Mouse (Mus musculus): ENCODE measurements around the gene Gbp9. TPM values are rescaled to one million over a fixed set of nuclear protein-coding genes. Genes with fewer than 3 reads are reported as not detected.
"Not testable (repeated sequence)": the region's sequence is repeated elsewhere in the genome, so short reads cannot be mapped to it uniquely, and the experiment has no call there.

The Gbp9 gene
- polyA plus RNA-seq (2015; fragmentation: Nextera tagmentation; extraction: Ambion mirVana): 2.1 TPM in 2 replicates

DNA sequence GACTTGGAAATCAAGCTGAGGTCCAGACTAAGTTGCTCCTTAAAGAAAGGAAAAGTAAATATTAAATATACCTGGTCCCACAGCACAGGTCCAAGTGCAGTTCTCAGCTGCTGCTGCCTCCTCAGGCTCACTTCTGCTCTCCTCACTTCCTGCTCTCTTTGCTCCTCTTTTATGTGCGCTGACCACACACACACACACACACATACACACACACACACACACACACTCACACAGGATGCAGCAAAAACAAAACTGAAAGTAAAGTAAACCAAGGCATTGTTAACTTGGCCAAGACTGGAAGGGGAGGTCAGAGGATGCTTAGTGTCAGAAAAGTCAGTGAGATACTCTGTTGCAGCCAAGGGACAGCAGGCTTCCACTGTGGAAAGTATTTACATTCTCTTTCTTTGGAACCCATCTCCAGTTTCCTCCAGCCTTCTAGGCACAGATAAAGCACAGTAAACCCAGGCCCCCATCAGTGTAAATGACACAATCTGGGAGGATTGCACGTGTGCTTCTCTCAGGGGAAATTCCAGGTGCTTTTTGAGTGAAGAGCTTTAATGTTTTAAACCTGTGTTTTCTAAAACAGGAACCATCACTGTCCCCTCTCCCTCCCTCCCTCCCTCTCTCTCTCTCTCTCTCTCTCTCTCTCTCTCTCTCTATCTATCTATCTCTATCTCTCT is at the start of gene Gbp9, which contains the start of the genes Gbp8 and Gbp4:
Gene Gbp9, minus strand, starts transcription at position 131 of the 680 bp plus-strand sequence.
Gene Gbp8, minus strand, starts transcription at position 132 of the 680 bp plus-strand sequence.
Gene Gbp4, minus strand, starts transcription at position 178 of the 680 bp plus-strand sequence.
- 11% methylated on average over 2 of the region's 2 CpGs for WGBS
- DNase-seq (ENCODE audit: low spot score); H3K27ac ChIP-seq (replicated peaks); H3K36me3 ChIP-seq (ENCODE audit: control insufficient read depth, insufficient read depth, low read length); H3K4me3 ChIP-seq (ENCODE audit: low read depth, low read length); H3K9me3 ChIP-seq (ENCODE audit: control insufficient read depth, low read length); H3K4me2 ChIP-seq (replicated peaks; ENCODE audit: low read depth); H3K4me1 ChIP-seq (replicated peaks; ENCODE audit: control insufficient read depth, insufficient read depth); H3K9ac ChIP-seq (ENCODE audit: low read length); H3K27me3 ChIP-seq (ENCODE audit: control insufficient read depth, insufficient read depth, low read length); ATAC-seq (ENCODE audit: low FRiP score, low TSS enrichment): not testable (repeated sequence)

DNA sequence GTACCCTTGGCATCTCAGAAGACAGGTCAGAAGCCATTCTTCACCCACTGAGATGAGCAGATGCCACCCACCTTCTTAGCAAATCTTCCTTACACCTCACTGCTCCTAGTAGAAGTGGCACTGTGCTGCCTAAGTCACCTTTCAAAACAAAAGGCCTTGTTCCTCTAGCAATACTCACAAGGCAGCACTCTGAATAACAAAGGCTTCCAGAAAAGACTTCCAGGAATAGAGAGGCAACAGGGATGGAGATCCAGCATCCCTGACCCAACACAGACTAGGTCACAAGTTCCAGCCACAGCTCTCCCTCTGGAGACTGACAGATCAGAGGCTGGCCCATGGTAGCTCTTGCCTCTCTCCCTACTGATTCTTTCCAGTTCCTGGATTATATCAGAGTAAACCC is 42.1 kb upstream of the Gbp9 start:
- no peaks in the 10 kb centered on the region for H3K4me1 ChIP-seq (replicated peaks; ENCODE audit: control insufficient read depth, insufficient read depth)
- ATAC-seq (ENCODE audit: low FRiP score, low TSS enrichment): no peak
- no peak overlapping the region for H3K27ac ChIP-seq (replicated peaks)
- no peak overlapping the region for H3K9ac ChIP-seq (ENCODE audit: low read length)
- no peak overlapping the region for H3K4me3 ChIP-seq (ENCODE audit: low read depth, low read length)
- no peak overlapping the region for H3K4me2 ChIP-seq (replicated peaks; ENCODE audit: low read depth)
- H3K36me3 ChIP-seq (ENCODE audit: control insufficient read depth, insufficient read depth, low read length): no peaks in the 10 kb centered on the region
- no peaks in the 10 kb centered on the region for H3K9me3 ChIP-seq (ENCODE audit: control insufficient read depth, low read length)
- TF ChIP-seq EP300 (optimal IDR thresholded peaks at IDR 0.05): no peak
- TF ChIP-seq CTCF (IDR thresholded peaks at IDR 0.05; ENCODE audit: low read depth): no peak
- H3K27me3 ChIP-seq (ENCODE audit: control insufficient read depth, insufficient read depth, low read length): no peaks in the 10 kb centered on the region
- no peak for DNase-seq (ENCODE audit: low spot score)

DNA sequence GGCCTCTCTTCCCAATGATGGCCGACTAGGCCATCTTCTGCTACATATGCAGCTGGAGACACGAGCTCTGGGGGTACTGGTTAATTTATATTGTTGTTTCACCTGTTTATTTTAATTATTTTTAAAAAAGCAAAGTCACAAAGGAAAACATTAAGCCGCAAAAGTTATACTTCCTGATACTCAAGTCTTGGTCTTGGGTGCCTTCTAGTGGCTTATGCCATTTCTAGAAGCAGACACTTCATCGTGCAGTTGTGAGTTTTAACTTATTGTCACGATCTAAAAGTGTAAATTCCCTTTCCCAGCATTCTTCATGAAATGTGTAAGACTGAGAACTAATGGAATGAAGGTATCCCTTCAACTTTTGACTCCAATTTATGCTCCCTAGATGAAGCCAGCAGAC is 17.2 kb upstream of the Gbp9 start:
- H3K27ac ChIP-seq (replicated peaks): no peak overlapping the region
- H3K4me1 ChIP-seq (replicated peaks; ENCODE audit: control insufficient read depth, insufficient read depth): no peaks in the 10 kb centered on the region
- WGBS: 85% methylated on average over 5 of the region's 5 CpGs
- H3K27me3 ChIP-seq (ENCODE audit: control insufficient read depth, insufficient read depth, low read length): no peaks in the 10 kb centered on the region
- no peak overlapping the region for H3K4me2 ChIP-seq (replicated peaks; ENCODE audit: low read depth)
- no peaks in the 10 kb centered on the region for H3K9me3 ChIP-seq (ENCODE audit: control insufficient read depth, low read length)
- DNase-seq (ENCODE audit: low spot score): no peak
- H3K4me3 ChIP-seq (ENCODE audit: low read depth, low read length): no peak overlapping the region
- no peaks in the 10 kb centered on the region for H3K36me3 ChIP-seq (ENCODE audit: control insufficient read depth, insufficient read depth, low read length)
- no peak for ATAC-seq (ENCODE audit: low FRiP score, low TSS enrichment)
- H3K9ac ChIP-seq (ENCODE audit: low read length): no peak overlapping the region
- TF ChIP-seq CTCF (IDR thresholded peaks at IDR 0.05; ENCODE audit: low read depth) (no peak), EP300 (optimal IDR thresholded peaks at IDR 0.05) (no peak)

DNA sequence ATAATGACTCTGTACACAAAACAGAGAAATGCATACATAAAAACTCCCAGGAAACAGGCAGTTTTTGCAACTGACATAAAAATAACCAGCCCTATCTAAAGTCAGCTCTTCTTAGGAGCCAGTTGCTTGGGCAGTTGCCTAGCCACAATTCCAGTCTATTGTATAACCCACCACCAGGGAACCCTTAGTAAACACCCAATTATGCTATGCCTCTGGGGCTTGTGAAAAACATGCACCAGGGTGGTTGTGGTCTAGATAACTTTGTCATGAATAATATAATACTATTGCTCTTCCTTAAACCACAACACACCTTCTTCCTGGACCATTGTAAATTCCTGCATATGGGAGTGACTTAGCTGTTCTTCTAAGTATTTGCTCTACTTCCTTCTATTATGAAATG is 14.7 kb upstream of the Gbp9 start:
- no peaks in the 10 kb centered on the region for H3K4me1 ChIP-seq (replicated peaks; ENCODE audit: control insufficient read depth, insufficient read depth)
- H3K4me2 ChIP-seq (replicated peaks; ENCODE audit: low read depth): no peak overlapping the region
- DNase-seq (ENCODE audit: low spot score) (no peak), ATAC-seq (ENCODE audit: low FRiP score, low TSS enrichment) (no peak)
- no peak overlapping the region for H3K27ac ChIP-seq (replicated peaks)
- no peak for TF ChIP-seq EP300 (optimal IDR thresholded peaks at IDR 0.05)
- TF ChIP-seq CTCF (IDR thresholded peaks at IDR 0.05; ENCODE audit: low read depth): no peak
- H3K9ac ChIP-seq (ENCODE audit: low read length): no peak overlapping the region
- H3K27me3 ChIP-seq (ENCODE audit: control insufficient read depth, insufficient read depth, low read length): no peaks in the 10 kb centered on the region
- no peaks in the 10 kb centered on the region for H3K9me3 ChIP-seq (ENCODE audit: control insufficient read depth, low read length)
- no peaks in the 10 kb centered on the region for H3K36me3 ChIP-seq (ENCODE audit: control insufficient read depth, insufficient read depth, low read length)
- no peak overlapping the region for H3K4me3 ChIP-seq (ENCODE audit: low read depth, low read length)

DNA sequence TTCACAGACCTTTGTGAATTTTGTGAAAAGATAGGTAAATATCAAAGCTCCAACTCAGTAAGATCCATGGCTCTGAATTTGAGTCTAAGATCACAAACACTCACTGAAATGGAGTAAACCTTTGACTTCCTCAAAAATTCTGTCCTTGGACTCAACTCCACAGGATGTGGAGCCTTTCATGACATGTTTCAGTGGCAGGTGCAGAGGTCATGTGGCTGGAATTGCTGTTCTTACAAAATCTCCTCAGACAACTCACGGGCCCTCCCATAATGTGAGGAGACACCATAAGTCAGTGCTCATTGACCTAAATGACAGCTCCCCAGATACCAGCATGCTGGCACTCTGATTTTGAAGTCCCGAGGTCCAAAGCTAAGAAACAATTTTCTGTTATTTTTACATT is 8.7 kb upstream of the Gbp9 start:
- not testable (repeated sequence) for H3K36me3 ChIP-seq (ENCODE audit: control insufficient read depth, insufficient read depth, low read length); H3K4me1 ChIP-seq (replicated peaks; ENCODE audit: control insufficient read depth, insufficient read depth); H3K27me3 ChIP-seq (ENCODE audit: control insufficient read depth, insufficient read depth, low read length); H3K9ac ChIP-seq (ENCODE audit: low read length); H3K27ac ChIP-seq (replicated peaks); H3K4me3 ChIP-seq (ENCODE audit: low read depth, low read length); DNase-seq (ENCODE audit: low spot score); H3K4me2 ChIP-seq (replicated peaks; ENCODE audit: low read depth); ATAC-seq (ENCODE audit: low FRiP score, low TSS enrichment); H3K9me3 ChIP-seq (ENCODE audit: control insufficient read depth, low read length)
- 71% methylated on average over 2 of the region's 2 CpGs for WGBS

DNA sequence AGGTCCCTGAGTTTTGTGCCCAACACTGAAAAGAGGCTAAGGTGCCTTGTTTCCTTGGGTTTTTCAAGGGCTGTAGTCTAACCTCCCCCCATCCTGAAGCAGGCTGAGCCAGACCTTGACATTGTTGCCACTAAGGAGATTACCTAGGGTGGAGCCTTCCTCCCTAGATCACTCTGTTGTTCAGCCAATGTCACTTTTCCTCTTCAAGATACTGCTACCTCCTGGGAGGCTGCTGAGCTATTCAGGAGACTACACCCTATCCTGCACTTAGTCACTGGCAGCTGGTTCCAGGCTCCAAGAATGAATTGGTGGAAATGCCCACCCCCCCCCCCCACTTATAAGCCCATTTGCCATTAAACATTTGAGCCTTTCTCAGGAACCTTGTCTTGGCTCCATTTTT is 7.1 kb upstream of the Gbp9 start:
- H3K9ac ChIP-seq (ENCODE audit: low read length): no peak overlapping the region

DNA sequence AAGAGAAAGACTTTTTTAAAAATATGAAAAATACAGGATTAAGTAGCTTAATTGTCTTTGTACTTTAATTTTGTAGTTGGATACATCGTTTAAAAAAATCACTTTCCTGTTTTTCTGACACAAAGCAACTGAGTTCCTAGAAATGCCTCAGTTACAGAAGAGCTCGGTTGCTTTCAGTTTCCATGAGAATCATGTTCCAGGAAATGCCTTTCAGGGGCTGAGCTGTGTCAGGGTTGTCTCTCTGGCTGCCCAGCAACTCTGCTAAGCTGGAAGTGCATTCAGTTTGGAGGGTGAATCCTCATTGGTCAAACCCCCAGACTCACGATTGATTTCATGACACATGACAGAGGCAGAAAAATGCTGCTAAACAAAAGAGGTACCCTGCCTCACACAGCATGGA is 6.4 kb upstream of the Gbp9 start:
- not testable (repeated sequence) for H3K27me3 ChIP-seq (ENCODE audit: control insufficient read depth, insufficient read depth, low read length); H3K4me3 ChIP-seq (ENCODE audit: low read depth, low read length); H3K9ac ChIP-seq (ENCODE audit: low read length); H3K9me3 ChIP-seq (ENCODE audit: control insufficient read depth, low read length); H3K4me2 ChIP-seq (replicated peaks; ENCODE audit: low read depth); ATAC-seq (ENCODE audit: low FRiP score, low TSS enrichment); H3K36me3 ChIP-seq (ENCODE audit: control insufficient read depth, insufficient read depth, low read length); H3K27ac ChIP-seq (replicated peaks); DNase-seq (ENCODE audit: low spot score); H3K4me1 ChIP-seq (replicated peaks; ENCODE audit: control insufficient read depth, insufficient read depth)
- WGBS: 38% methylated on average over 3 of the region's 3 CpGs

More for the DNA sequence above, 7.1 kb upstream of the Gbp9 start:
- no peak for ATAC-seq (ENCODE audit: low FRiP score, low TSS enrichment)
- Histone ChIP-seq H3K4me3 (ENCODE audit: low read depth, low read length) (no peak overlapping the region), H3K27me3 (ENCODE audit: control insufficient read depth, insufficient read depth, low read length) (no peaks in the 10 kb centered on the region), H3K36me3 (ENCODE audit: control insufficient read depth, insufficient read depth, low read length) (no peaks in the 10 kb centered on the region), H3K4me2 (replicated peaks; ENCODE audit: low read depth) (no peak overlapping the region), H3K9me3 (ENCODE audit: control insufficient read depth, low read length) (no peaks in the 10 kb centered on the region), H3K4me1 (replicated peaks; ENCODE audit: control insufficient read depth, insufficient read depth) (no peaks in the 10 kb centered on the region), H3K27ac (replicated peaks) (no peak overlapping the region)
- TF ChIP-seq EP300 (optimal IDR thresholded peaks at IDR 0.05): no peak
- TF ChIP-seq CTCF (IDR thresholded peaks at IDR 0.05; ENCODE audit: low read depth): no peak
- DNase-seq (ENCODE audit: low spot score): no peak

DNA sequence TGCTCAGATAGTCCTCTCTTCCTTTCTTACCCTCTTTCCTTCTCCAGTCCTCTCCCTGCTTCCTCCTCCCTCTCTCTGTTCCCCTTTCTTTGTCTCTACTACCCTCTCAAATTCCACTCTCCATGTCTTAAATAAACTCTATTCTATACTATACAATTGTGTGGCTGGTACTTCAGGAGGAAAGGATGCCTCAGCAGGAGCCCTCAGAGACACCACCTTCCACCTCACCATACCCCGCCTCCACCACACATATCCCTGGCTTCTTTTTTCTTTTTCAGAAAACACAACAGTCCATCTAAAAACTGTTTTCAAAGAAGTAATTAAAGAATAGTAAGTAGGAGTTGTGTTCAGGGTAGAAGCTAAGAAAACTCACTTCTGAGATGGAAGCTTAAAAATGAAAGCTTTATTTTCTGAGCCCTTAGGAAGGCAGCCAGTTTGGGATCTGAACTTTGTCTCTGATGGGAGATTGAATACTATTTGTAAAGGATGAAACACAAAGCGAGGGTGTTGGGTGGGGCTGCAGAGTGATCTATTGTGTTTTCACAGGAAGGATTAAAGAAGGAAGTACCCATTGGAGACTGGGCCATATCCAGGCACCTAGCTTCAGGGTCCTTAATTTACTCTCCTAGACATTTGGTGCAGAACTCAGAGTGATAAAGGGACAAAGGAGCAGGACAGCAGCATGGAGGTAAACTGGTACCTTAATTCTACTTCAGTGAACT is 911 bp upstream of the Gbp9 start:
- H3K4me2 ChIP-seq (replicated peaks; ENCODE audit: low read depth); ATAC-seq (ENCODE audit: low FRiP score, low TSS enrichment); H3K27me3 ChIP-seq (ENCODE audit: control insufficient read depth, insufficient read depth, low read length); H3K36me3 ChIP-seq (ENCODE audit: control insufficient read depth, insufficient read depth, low read length); DNase-seq (ENCODE audit: low spot score); H3K4me3 ChIP-seq (ENCODE audit: low read depth, low read length); H3K9ac ChIP-seq (ENCODE audit: low read length); H3K4me1 ChIP-seq (replicated peaks; ENCODE audit: control insufficient read depth, insufficient read depth); H3K9me3 ChIP-seq (ENCODE audit: control insufficient read depth, low read length); H3K27ac ChIP-seq (replicated peaks): not testable (repeated sequence)
- WGBS: 53% methylated on average over 2 of the region's 2 CpGs
